Mouse (Mus musculus) embryo, embryonic 10 days (tissue): ENCODE results near the gene Poc1a.

Experiments used
- DNase-seq: peaks from one replicate; pipeline ENCODE4 v3.0.0-alpha.2; 2015; ENCODE audit warnings: low spot score

Poc1a gene

GRCm38 (mm10) chr9:106301446-106302080 lies 20.7 kb downstream of the Poc1a start:
- DNase-seq = no peak

DNA sequence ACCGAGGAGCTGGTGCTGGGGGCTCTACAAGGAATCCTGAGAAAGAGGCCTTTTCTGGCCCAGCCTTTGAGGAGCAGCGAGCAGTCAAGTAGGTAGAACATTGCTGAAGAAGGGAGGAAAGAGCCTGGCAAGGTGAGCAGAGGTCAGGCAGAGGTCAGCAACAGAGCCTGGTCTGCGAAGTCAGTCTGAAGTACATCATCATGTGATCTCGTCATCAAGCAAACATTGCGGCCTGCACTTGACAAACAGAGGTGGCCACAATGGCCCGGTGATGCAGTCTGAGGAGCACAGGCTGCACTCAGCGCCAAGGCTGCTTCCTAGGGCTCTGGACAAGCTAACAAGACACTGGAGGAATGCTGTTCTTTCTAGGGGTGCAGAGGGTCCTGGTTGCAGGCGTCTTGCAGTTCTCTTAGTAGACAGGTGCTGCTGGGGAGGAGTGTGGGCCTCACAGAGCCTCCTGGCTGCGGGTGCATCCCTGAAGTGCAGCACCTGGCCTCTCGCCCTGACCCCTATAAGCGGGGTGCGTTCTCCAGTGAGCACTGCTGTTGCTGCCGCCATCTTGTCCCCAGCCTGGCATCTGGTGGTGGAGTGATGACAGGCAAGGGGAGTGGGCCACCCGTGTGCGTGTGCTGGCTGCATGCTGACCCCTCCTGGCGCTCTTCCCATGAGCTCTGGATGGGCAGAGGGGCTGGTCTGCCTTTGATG lies 21.7 kb downstream of the Poc1a start:
- DNase-seq = no peak

DNA sequence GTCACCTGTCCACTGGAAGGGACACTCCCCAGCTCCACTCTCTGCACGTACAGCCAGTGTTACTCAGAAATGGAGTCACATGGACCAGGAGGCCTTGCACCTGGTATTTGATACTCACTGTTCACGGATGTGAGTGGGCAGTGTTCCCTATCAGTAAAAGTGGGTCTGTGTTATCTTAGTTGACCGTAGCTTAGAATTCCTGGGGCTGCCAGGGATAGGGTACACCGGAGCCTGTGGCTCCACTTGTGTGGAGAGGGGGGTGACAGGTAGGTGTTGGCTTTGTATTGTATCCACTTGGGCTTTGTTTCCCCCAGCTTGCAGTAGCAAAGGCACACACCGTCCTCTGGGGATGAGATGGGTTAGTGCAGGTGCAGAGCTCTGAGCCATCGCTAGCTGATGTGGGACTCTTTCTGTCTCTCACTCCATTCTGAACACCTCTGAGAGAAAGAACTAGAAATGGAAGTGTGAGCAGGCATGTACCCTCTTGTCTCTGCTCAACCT lies 22.6 kb downstream of the Poc1a start:
- no peak for DNase-seq

- no peak for DNase-seq
These were observed 24.4 kb downstream of the Poc1a start for GRCm38 (mm10) chr9:106305228-106305627.

GRCm38 (mm10) chr9:106306662-106307351 lies 25.9 kb downstream of the Poc1a start:
- DNase-seq = peak; percentile 77

DNA sequence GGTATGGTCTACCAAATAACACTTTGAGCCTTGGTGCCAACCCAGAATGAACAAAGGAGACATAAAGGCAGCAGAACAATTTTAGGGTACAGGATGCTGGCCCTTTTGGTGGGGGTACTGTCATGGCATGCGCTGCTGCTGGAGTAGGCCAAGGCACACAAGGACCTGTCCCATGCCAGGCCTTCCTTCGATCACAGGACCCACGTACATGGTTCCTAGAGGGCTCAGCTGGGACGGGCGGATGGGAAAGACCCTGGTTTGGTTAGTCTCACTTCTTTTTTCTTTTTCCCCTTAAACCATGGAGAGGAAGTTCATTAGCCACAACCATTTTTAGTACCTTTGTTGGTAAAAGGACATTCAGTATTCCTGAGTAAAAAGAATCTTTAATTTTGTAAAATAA lies 27.3 kb downstream of the Poc1a start:
- DNase-seq = no peak

- DNase-seq = no peak
These were observed 27.7 kb downstream of the Poc1a start for GRCm38 (mm10) chr9:106308555-106308954.

- DNase-seq = no peak
These were observed 28.1 kb downstream of the Poc1a start for GRCm38 (mm10) chr9:106308983-106309382.

DNA sequence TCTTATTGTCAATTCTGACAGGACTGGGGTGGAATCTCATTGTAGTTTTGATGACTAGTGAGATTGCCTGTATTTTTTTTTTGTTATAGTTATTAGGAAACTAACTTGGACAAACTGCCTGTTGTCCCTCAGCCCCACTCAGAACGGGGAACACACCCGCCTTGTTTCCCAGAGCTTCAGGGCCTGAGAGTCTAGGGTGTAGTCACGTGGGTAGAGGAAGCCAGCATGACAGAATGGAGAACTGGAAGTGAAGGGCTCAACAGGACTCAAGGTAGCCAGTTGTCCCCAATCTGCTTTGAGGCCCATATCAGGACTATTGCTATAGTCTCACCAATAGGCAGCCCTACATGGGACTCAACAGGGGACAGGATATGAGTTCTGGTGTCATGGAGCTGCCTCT lies 29.0 kb downstream of the Poc1a start:
- no peak for DNase-seq

DNA sequence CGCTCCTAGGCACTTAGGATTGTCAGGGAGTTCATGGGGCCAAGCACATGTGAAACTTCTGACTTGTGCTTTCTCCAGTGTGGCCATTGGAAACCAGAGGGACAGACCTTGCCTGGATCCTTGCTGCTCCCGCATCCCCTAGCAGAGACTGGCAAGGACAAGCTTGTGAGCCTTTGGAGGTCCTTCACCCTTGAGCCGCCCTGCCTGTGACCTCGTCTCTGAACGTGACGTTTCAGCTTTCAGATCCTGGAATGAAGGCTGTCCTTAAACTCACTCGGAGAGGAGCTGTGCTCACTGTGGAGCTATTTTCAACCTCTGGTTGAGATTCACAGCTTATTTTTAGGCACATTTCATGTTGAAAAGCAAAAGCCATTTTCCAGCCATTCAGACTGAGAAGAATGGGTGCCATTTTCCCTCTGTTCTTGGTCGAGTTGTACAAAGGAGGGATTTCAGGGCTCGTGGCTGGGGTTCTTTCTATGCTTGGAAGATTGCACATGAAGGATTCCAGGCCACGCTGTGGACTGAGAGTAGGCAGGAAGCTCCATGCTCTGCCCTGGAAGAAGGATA lies 30.8 kb downstream of the Poc1a start:
- no peak for DNase-seq

DNA sequence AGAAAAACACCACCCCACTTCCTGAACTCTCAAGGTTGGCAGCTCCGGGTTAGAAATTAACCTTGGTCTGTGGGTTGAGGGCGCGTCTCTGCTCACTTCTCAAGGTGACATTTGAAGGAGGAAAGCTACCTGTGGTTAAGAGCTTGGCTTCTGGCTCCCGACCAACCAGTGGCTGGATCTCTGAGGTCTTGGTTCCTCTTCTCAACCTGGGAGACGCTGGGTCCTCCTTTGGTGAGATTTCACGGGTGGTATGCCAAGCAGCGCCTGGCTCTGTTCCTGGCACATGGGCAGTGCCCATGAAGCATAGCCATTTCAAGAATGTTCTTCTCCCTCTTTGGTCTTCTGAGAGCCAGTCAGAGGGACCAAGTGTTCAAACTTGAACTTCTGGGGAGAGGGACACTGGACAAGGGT lies 32.1 kb downstream of the Poc1a start:
- DNase-seq = no peak

DNA sequence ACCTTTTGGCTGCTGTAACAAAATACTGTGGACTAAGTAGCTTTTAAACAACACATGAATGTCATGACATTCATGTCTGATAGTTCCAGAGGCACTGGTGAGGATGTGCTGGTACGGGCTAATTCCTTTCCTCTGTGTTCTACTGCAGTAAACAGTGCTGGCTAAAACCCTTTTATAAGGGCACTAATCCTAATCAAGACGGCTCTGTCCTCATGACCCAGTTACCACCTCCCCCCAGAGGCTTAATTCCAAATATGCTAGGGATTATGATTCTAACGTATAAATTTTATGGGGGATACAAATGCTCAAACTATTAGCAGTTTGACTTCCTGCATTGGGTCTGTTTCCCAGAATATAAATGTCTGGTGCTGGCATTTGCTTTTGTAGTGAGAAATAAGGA lies 33.3 kb downstream of the Poc1a start:
- no peak for DNase-seq

DNA sequence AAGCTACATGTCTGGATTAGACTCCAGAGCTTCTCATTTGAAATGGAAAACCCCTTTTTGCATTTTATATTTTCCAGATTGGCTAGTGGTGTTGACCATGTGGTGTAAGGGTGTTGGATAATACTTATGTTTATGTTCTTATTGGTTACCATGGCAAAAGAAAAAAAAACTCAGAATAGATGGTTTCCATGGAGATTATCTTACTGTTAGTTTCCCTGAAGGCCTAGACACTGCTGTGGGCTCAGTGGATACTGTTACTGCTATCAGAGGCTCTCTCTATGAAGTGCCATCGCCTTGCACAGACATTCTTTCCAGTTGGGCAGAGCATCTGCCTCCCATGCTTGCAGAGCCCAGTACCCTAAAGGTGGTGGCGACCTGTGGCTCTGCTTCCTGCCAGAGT lies 37.2 kb downstream of the Poc1a start:
- no peak for DNase-seq

DNA sequence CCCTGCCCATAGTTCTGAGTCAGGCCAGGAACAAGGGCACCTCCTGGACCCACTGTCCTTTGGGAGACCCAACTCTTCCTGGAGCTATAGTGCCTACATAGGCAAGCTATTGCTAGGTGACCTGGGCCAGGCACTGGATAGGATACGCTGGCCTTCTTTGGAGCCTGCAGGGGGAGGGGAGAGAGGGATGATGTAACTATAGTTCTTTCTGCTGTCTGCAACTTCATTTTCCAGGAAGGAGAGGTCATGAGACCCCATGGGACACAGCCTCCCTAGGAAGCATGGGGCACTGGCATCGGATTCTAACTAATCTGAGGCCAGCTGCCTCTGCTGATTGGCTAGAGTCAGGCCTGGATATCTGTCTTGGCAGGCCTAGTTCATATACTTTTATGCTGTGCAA lies 38.2 kb downstream of the Poc1a start:
- DNase-seq = peak; percentile 50

GRCm38 (mm10) chr9:106322497-106322896 lies 41.6 kb downstream of the Poc1a start:
- no peak for DNase-seq

GRCm38 (mm10) chr9:106326241-106326640 lies 45.4 kb downstream of the Poc1a start:
- no peak for DNase-seq

- DNase-seq = no peak
These were observed 46.4 kb downstream of the Poc1a start for GRCm38 (mm10) chr9:106327125-106327809.

DNA sequence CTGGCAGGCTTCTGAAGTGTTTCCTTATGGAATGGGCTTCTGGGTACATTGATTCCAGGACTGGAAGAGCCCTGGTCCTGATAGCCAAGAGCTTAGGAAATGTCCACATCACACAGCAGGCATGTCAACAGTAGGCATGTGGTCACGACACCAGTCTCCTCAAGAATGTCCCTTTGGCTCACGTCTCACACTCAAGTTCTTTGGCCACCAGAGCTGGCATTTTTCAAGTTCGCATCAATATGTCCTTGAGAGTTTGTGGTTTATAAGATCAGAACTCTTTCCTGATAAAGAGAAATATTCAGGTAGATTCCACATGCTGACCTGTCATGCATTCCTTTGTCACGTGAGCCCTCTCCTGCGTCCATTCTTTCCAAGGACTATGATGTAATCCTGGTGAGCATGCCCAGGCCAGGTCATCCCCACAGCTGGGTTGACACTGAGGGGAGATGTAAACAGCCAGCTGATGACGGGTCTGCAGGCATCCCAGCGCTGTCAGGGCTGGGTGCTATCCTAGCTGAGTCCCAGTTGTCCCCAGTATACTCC lies 47.3 kb downstream of the Poc1a start:
- DNase-seq = no peak

- DNase-seq = no peak
These were observed 48.1 kb downstream of the Poc1a start for GRCm38 (mm10) chr9:106328772-106329511.

DNA sequence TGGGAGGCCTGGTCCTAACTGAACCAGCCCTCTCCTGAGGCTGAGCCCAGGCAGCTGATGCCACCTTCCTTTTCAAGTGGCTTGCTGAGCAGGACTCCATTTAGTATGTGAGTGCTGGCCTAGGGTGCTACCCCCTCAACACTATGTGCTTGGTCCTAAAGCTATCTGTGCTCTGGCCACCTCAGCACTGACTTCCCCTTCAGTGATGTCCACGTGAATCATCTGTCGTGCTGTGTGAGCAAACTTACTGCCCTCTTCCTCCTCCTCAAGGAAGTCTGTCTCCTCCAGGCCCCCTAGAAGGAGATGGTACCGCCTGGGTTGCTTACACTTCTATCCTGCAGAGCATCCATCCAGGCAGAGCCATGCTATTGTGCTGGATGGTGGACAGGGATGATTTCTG lies 51.9 kb downstream of the Poc1a start:
- DNase-seq = no peak

- DNase-seq = no peak
These were observed 56.8 kb downstream of the Poc1a start for GRCm38 (mm10) chr9:106337620-106338019.
